Comparison of ENCODE assay signal across 7 mouse cellular contexts in genomic region chrX:19237048-19237737, GRCm38 (mm10).
A peak's percentile ranks its signal among the peaks of the same experiment; 100 is the strongest.
DNase-seq lines count a peak whose midpoint lies in the region; ATAC-seq and TF ChIP-seq lines count a peak whose summit lies in the region.

No protein-coding gene starts in this region.

- peak overlapping the region; percentile 49 for H3K9ac ChIP-seq in forebrain, embryonic 15.5 days (replicated peaks)
- peak overlapping the region; percentile 45; the same call in 1 of the 2 replicates for H3K9ac ChIP-seq in hindbrain, embryonic 12.5 days

- no peaks in the 10 kb centered on the region for H3K36me3 ChIP-seq in forebrain, embryonic 15.5 days
- no peaks in the 10 kb centered on the region for H3K36me3 ChIP-seq in hindbrain, embryonic 12.5 days
- H3K36me3 ChIP-seq in macrophage (ENCODE audit: inconsistent target), result no peaks in the 10 kb centered on the region

- peak overlapping the region; percentile 50 for H3K4me3 ChIP-seq in forebrain, embryonic 15.5 days
- peak overlapping the region; percentile 42 for H3K4me3 ChIP-seq in hindbrain, embryonic 12.5 days
- H3K4me3 ChIP-seq in left cerebral cortex, adult 2 months, result peak overlapping the region; percentile 59
- H3K4me3 ChIP-seq in macrophage (ENCODE audit: inconsistent target), result peak overlapping the region; percentile 52

- H3K79me2 ChIP-seq in macrophage (ENCODE audit: inconsistent target), result peaks cover 8% of the 10 kb centered on the region; the same call in 1 of the 2 replicates

- H3K9me3 ChIP-seq in forebrain, embryonic 15.5 days, result no peaks in the 10 kb centered on the region
- H3K9me3 ChIP-seq in hindbrain, embryonic 12.5 days (replicated peaks), result no peaks in the 10 kb centered on the region

- no peak overlapping the region for H3K27ac ChIP-seq in forebrain, embryonic 15.5 days (replicated peaks)
- H3K27ac ChIP-seq in hindbrain, embryonic 12.5 days, result no peak overlapping the region
- peak overlapping the region; percentile 86 for H3K27ac ChIP-seq in left cerebral cortex, adult 2 months
- no peak overlapping the region for H3K27ac ChIP-seq in macrophage

- peak overlapping the region; percentile 85 for H3K4me2 ChIP-seq in forebrain, embryonic 15.5 days (replicated peaks)
- H3K4me2 ChIP-seq in hindbrain, embryonic 12.5 days (replicated peaks), result peak overlapping the region; percentile 67

- ATAC-seq in forebrain, embryonic 15.5 days (replicated peaks), result peak; percentile 75
- ATAC-seq in hindbrain, embryonic 12.5 days (ENCODE audit: low FRiP score), result peak; percentile 83

- intact Hi-C loops in left cerebral cortex, adult 2 months (cut with DNase I), result loop anchor here (2.0 to 10.0 kb wide), 5 partner anchors 70 to 728 kb away; no protein-coding TSS in a partner anchor

- H3K4me1 ChIP-seq in forebrain, embryonic 15.5 days, result no peaks in the 10 kb centered on the region
- H3K4me1 ChIP-seq in hindbrain, embryonic 12.5 days, result no peaks in the 10 kb centered on the region

- no peaks in the 10 kb centered on the region for H3K27me3 ChIP-seq in forebrain, embryonic 15.5 days
- no peaks in the 10 kb centered on the region for H3K27me3 ChIP-seq in hindbrain, embryonic 12.5 days

- 15% methylated on average over 31 of the region's 31 CpGs for WGBS in forebrain, embryonic 15.5 days
- WGBS in hindbrain, embryonic 12.5 days, result 22% methylated on average over 31 of the region's 31 CpGs
- WGBS in macrophage (ENCODE audit: missing documents), result 24% methylated on average over 30 of the region's 31 CpGs

- peak; percentile 39 for DNase-seq in R1 (ENCODE audit: low read depth, low spot score)
- DNase-seq in cerebellum, adult 11-12 months, result peak; percentile 58
- DNase-seq in left cerebral cortex, adult 2 months (ENCODE audit: extremely low spot score in 1 of 2, low spot score in 2 of 2), result peak; percentile 13
- DNase-seq in right cerebral cortex, postnatal 25 days, result peak; percentile 31

- no peak for TF ChIP-seq CTCF in left cerebral cortex, adult 2 months (IDR thresholded peaks at IDR 0.05)
